Mouse (Mus musculus) adrenal gland, postnatal 10 days (tissue): ENCODE results near the gene Prrg1. TPM values are rescaled to one million over a fixed set of nuclear protein-coding genes. Genes with fewer than 3 reads are reported as not detected.
"Not testable (repeated sequence)": the region's sequence is repeated elsewhere in the genome, so short reads cannot be mapped to it uniquely, and the experiment has no call there.

Experiments used
- DNase-seq: peaks from one replicate; pipeline ENCODE4 v3.0.0; 2021; ENCODE audit warnings: mixed read lengths
- long read RNA-seq, 2 experiments: library from polyadenylated mRNA; stranded (forward); transcript quantifications; one replicate each; pipeline ENCODE4 v2.0.0; 2021
- total RNA-seq, 2 experiments: library from RNA; stranded (reverse); gene quantifications; 2 replicates each; pipeline ENCODE4 v1.2.3; 2021

The Prrg1 gene
- total RNA-seq: 10 to 100 TPM in 1 of 2 experiments, 1 to 10 TPM in 1; 7.0 to 11.1 TPM
- long read RNA-seq, experiment 1, partial matches to known transcripts: 1 of 3 reads
- long read RNA-seq, experiment 1, other reads (novel, unspliced or antisense): 2 of 3 reads
- long read RNA-seq, experiment 2: 0 reads

DNA sequence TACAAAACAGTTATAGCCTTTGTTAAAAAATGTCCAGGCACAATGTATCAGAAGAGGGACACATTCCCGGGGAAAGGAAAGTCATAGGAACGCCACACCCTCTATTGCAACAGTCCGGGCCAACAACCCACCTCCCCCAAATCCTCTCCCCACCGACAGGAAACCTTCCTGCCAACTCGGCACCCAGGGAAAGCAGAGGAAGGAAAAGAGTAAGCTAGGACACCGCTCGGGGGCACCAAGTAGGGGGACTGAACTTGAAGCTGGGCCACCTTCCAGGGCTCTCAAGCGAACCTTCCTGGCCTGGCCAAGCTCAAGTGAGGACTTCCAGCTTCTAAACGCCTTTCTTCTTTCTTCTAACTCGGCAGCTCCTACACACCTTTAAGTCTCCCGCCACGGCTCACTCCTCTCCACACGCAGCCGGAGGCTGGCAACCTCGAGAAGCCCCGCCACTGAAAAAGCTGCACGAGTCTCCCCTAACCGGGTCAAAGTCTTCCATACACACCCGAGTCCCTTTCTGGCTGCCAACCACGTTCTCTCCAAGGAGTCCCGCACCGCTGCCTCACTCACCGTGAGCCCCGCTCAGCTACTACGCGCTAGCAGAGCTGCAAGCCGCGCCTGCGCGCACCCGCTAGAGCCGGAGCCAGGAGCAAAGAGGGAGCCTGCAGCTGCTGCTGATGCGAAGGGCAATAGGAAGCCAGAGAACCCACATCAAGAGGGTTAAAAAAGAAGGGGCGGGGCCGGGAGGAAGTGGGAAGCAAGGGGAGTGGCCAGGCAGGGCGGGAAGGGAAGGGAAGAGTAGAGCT is at the start of gene Prrg1:
Gene Prrg1, minus strand, starts transcription at position 695 of the 803 bp plus-strand sequence.
- peak; percentile 80 for DNase-seq

DNA sequence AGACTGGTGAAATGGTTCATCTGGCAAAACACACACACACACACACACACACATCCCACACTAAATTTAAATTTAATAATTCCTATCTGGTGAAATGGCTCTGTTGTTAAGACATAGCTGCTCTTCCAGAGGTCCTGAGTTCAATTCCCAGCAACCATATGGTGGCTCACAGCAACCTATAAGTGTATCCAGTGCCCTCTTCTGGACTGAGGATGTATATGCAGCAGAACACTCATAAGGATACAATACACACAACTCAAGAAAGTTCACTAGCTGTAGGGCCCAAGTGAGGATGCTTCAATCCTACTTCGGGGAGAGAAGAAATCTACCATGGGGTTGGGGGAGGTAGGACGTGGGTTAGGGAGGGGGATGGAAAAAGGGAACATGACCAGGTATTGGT is 22.1 kb upstream of the Prrg1 start:
- no peak for DNase-seq

GRCm38 (mm10) chrX:78593138-78593537 is 9.4 kb upstream of the Prrg1 start:
- DNase-seq: no peak

DNA sequence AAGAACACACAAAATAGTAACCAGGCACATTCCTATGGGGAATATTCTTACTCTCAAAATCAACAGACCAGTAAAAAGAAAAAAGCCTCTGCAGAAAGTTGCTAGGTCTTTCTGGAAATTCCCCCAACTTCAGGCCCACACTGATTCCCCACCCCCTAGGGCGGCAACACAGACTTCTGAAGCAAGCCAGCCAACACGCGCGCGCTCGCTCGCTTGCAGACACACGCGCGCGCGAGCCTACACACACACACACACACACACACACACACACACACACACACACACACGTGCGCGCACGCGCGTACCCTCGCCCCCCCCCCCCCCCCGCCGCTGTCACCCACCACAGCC is 868 bp downstream of the Prrg1 start:
- DNase-seq: peak; percentile 64

DNA sequence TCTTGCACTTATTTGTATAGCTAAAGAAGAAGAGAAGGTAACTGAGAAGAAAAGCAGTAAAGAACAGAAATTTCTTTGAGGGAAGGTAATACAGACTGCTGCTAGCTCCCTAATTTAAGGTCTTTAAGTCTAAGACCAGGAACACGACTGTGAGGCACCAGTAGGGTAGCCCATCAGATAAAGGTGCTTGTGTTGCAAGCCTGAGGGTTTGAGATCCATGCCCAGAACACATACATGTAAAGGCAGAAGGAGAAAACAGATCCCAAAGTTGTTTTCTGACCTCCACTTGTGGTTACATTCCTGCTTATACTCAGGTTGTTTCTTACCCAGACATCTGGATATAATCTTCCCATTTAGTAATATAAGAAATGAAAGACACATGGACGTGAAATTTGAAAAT is 20.2 kb downstream of the Prrg1 start:
- no peak for DNase-seq

DNA sequence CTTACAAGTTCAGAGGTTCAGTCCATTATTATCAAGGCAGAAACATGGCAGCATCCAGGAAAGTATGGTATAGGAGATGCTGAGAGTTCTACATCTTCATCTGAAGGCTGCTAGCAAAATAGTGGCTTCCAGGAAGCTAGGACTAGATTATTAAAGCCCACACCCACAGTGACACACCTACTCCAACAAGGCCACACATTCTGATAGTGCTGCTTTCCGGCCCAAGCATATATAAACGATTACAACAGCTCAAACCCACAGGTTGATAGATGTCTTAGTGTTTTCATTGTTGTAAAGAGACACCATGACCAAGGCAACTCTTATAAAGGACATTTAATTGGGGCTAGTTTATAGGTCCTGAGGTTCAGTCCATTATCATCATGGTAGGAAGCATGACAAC is 30.3 kb downstream of the Prrg1 start:
- DNase-seq: no peak

GRCm38 (mm10) chrX:78552704-78553103 is 31.0 kb downstream of the Prrg1 start:
- no peak for DNase-seq

GRCm38 (mm10) chrX:78547696-78548095 is 36.0 kb downstream of the Prrg1 start:
- DNase-seq: no peak

DNA sequence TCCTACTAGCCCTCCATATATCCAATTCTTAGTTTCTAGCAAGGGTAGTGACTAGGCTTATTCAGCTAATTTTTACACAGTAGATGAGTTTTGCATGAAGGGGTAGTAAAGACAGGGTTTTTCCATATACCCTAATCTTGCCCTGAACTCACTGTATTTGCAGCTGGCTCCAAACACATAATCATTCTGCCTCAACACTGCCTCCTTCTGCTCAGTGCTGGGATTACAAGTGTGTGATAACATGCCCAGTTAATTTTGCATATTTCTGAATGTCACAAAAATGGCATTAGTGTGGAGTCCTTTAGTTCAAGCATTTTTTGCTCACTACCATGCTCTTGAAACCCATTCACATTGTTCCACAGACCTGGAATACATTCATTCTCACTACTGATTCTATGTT is 44.0 kb downstream of the Prrg1 start:
- no peak for DNase-seq

DNA sequence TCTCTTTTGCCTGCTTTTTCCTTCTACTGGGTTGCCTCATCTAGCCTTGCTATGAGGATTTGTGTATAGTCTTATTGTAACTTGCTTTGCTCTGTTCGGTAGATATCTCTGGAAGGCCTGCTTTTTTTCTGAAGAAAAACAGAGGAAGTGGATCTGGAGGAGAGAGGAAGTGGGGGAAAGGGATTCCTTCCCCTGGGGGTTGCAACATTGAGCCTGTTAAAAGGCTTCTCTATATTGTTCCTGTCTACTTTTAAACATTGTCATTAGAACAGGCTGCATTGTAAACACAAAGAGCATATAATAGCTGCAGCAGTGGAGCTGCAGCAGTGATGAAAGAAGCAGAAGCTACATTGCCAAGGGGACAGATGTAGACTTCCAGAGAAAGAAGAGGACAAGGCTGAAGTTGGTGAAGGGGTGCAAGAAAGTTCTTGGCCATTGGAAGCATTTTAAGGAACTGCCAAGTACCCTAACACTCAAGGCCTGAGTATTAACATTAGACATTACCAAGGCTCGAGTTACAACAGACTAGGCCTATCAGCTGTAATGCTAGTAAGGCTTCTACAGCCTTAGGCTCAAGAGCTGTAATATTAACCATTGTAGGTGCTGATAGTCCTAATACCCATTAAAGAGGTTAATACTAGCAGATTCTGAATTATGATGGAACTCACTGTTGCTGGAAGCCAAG is 44.9 kb downstream of the Prrg1 start:
- no peak for DNase-seq

GRCm38 (mm10) chrX:78518301-78518700 is 65.4 kb downstream of the Prrg1 start:
- no peak for DNase-seq

DNA sequence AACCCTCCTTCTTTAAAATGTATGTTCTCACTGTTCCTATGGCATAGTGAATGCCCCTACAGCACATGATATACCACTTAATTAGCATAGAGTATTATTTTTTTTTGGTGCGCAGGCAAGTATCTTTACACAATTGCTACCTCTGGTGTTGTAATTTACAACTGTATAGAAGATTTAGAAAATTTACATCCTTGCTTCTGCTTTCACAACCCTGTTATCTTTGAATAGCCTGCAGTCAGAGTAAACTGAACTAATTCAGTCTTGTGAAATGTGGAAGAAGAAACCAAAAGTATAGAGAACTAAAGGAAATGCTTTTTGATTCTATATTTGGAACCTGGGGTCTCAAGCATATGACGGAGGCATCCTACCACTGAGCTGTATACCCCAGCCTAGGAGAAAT is 100.7 kb downstream of the Prrg1 start:
- DNase-seq: no peak

GRCm38 (mm10) chrX:78479710-78480109 is 104.0 kb downstream of the Prrg1 start:
- DNase-seq: peak; percentile 1

DNA sequence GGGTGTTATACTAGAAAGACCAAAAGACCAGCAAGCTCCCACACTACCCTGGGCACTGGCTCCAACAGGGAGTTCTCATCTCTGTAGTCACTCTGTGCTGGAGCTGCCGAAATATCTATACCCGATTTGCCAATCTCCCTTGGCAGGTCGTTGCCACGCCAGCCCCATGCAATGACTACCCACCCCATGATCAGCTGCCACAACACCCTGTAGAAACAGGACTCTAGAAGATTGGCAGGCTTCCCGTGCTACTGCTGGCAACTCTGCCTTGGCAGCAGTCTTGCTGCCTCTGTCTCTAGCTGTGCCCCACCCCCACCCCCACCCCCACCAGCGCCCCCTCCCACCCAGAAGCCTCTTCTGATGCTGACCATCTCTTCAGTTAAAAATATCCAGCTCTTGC is 149.3 kb downstream of the Prrg1 start:
- DNase-seq: peak; percentile 1

DNA sequence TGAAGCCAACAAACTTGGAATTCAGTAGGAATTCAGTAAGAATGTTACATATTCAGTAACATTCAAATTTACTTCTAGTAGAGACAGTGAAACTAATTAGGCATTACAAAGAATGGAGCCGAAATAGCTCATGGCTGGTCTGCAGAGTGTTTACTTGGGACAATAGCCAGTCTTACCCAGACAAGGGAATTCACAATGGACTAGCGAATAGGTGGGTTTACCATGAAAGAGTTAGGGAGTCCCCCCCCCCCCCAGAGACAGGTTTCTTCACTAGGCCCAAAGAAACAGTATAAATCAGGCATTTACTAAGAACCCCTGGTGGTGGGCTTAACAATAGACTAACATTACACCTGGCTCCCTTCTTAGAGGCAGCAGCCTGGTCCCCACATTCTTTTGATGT is 180.3 kb downstream of the Prrg1 start:
- DNase-seq: not testable (repeated sequence)

Other genes with a start within 250 kb of the Prrg1 start
- gene 4930480E11Rik, start 214.3 kb downstream of the Prrg1 start, total RNA-seq: not detected
- gene Fam47c, start 153.9 kb upstream of the Prrg1 start, total RNA-seq: not detected